Mouse (Mus musculus) cerebellum, postnatal 36 days (tissue): ENCODE data around the gene Pgap3.
"Not testable (repeated sequence)": the region's sequence is repeated elsewhere in the genome, so short reads cannot be mapped to it uniquely, and the experiment has no call there.

Source experiments
- DNase-seq, 2 experiments: peaks; one replicate each; pipeline ENCODE4 v3.0.0; 2021 to 2022; ENCODE audit warnings: mixed read lengths in 2 of 2

Gene Pgap3

DNA sequence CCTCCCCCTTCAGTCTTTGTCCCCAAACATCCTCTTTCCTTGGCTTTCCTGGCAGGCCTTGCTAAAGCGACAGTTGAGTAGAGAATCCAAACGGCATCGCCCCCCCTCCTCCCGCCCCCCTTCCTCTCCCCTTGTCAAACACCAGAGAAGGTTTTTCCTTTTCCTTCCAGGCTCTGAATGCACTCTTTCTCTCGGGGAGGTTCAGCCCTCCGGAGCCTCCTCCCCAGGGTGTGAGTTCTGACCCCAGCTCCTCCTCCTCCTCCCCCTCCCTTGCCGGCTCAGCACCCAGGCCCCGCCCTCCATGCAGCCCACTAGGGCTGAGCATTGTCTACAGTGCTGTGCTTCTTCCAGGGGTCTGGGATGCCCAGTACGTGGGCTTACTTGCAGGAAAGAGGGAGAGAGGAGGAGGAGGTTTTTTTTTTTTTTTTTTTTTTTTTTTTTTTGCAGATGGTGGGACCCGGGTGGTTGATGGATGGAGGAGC lies 9.1 kb upstream of the Pgap3 start:
- DNase-seq = no peak

DNA sequence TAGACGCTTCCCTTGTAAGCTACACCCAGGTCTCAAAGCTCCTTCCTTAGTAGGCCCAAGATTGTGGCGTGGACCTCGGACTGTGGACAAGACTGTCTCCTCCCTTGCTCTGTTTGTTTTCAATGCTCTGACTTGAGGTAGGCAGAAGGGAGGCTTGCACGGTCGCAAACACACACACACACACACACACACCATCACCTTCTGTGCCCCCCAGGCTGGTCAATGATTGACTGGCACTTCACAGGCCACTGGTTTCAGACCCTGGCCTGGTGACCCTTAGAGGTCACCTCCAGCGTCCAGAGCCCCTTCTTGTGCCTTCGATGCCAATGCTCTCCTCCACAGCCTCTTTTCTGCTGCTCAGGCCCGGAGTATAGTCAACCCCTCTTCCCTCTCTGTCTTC lies 8.6 kb upstream of the Pgap3 start:
- no peak for DNase-seq

DNA sequence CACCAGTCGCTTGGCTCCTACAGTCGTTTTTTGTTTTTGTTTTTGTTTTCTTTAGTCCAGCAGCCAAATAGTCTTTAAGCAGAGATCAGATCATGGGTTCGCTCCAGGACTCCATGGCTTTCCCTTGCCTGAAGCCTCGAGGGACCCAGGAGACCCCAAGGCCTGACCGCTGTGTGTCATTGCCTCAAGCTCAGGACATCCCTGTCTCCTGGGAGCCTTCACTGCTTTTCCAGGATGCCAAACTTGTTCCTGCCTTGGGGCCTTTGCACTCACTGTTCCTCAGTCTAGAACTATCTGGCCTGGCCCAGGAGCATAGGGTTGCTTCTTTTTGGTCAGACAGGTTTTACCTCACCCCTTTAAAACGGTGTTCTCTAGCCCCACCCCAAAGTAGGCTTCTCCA lies 6.3 kb upstream of the Pgap3 start:
- DNase-seq = no peak

DNA sequence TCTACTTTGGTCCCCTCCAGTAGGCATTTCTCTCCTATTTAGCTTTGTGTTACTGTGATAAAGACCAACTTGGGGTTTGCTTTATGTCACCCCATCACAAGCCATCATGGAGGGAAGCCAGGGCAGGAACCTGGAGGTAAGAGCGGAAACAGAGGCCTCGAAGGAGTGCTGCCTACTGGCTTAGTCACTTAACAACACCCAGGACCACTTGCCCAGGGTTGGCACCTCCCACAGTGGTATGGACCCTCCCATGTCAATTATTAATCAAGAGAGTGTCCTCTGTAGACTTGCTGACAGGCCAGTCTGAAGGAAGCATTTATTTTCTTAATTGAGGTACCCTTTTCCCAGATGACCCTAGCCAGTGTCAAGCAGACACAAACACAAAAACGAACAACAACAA lies 526 bp upstream of the Pgap3 start:
- DNase-seq = no peak

DNA sequence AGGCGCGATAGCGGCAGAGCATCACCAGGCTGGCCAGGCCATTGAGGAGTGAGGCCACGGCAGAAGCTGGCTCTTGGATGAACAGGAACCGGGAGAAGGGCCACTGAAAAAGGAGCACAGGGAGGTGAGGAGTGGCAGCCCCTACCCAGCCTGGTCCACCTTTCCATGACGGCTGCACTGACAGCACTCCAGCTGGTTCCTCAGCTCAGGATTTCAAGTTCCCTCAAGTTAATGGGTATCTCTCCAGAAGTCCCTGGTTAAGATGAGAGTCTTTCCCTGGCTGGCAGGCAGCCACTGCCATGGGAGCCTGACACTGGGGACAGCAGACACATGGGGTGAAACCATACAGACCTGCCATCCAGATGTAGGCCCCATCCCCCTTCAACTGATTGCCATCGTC lies 2.3 kb downstream of the Pgap3 start:
- DNase-seq = no peak

DNA sequence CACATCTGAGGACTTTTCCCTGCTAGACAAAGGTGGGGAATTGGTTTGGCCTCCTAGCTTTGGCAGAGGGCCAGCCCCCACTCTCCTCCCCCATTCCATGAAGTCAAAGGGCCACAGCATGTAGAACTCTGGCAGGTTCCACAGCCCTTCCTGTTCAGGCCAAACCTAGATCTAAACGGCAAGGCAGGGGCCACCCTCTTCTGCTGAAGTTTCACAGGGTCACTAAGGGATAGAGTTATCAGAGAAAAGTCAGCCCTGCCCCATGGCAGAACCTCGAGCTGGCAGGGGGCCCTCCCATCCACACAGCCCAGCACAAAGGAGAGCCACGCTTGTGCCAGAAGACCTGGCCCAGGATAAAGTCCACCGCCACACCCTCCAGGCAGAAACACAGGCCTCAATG lies 5.2 kb downstream of the Pgap3 start:
- no peak for DNase-seq

DNA sequence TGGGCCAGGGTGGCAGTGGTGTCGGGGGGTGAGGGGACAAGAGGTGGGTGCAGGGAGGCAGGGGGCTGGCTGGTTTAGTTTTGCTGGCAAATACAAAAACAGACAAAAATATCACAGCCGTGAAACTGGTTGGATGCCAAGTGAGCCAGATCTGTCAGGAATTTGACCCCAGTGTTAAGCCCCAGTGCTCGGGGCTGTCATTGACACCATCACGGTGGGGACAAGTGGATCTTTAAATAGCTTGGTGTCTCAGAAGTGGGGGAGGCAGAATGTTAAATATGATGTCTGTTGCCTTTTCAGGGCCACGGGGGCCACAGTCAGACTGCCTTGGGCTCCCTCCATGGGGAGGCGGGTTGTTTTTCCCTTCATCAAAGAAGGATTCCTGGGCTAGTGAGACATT lies 6.0 kb downstream of the Pgap3 start:
- no peak for DNase-seq

DNA sequence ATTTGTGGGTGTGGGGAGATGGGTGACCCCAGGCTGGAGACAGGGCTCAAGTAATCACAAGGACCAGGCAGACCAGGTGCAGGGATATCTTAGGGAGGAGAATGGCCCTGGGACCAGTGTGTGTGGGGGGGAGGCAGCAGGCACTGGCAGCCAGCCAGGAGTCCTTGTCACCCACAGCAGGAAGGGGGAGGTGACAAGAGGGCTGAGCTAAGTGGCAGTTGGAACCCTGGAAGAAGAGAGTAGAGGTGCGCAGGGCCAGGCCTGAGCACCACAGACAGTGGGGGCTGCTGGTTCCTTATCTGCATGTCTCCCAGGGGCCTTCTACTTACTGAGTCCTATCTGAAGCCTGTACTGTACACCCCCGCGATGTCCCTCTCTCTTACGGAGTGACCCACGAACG lies 7.0 kb downstream of the Pgap3 start:
- DNase-seq = no peak

DNA sequence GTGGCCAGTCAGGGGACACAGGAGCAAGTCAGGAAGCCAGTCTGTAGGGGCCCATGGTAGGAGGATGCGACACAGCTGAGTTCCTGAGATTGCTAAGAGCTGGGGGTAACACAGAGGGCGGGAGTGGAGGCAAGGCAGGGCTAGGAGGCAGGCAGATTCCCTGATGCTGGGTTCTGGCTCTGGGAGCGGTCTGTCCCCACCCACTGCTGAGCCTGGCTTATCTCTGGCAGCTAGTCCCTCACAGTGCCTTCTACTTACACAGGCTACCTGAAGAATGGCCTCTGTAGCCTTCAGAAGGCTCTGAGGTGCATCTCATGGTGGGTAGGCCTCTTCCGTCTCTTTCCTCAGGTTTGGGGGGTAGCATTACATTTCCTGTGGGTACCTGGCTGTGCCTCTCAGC lies 7.6 kb downstream of the Pgap3 start:
- DNase-seq = no peak

DNA sequence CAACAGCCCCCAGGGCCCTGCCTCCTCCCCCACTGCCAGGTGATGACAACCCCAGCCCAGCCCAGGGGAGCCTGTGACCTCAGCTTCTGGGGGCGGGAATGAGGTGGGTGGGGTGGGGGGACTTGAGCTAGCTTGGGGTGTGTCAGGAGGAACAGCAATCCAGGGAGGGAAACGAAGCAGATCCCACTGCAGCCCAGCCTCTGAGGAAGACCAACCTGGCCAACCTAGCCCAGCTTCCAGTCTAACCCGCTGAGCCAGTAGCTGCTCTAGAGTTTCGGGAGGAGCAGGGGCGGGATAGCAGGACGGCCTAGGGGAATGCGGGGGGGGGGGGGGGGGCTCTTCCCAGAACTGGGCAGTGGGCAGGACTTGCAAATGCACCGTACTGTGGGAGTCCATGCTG lies 8.3 kb downstream of the Pgap3 start:
- no peak for DNase-seq

DNA sequence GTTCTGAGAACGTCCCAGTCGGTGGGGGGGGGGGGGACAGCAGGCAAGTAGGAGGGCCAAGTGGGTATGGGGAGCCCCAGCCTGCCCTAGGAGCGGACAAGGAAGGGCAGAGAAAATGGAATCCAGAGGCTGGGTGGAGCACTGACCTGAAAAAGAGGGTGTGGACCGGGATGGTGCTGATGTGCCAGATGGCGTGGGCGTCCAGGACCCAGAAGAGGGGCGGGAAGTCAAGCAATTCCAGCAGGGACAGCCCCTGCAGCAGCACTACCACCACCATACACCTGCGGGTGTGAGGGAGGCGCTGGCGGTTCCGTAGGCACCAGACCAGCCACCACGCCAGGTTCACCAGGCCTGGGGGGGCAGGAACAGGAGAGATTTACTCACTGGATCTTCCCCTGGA lies 10.1 kb downstream of the Pgap3 start:
- no peak for DNase-seq

DNA sequence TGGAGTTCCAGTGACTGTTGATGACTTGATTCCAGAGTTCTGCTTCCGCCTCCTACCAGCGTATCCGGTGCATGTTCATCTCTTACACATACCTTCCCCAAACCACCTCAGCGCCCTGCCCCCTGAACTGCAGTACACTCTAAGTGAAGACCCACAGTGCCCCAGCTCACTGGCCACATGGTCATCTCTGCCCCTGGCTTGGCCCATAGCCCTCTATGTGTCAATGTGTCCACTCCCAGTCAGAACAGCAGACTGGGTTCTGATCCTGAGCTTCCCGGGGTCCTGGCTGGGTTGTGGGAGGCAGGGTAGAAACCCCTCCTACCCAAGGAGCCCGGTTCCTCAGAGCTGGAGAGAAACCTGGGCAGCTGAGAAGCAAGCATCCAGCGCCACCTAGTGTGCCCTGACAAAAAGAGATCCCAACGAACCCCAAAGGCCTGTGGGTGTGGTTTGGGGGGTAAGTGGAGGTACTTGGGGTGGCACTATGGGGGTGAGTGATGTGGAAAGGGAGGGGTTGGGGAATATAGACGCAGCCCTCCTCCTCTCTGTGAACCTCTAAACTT lies 11.0 kb downstream of the Pgap3 start:
- peak; percentile 60 to 66 for DNase-seq

DNA sequence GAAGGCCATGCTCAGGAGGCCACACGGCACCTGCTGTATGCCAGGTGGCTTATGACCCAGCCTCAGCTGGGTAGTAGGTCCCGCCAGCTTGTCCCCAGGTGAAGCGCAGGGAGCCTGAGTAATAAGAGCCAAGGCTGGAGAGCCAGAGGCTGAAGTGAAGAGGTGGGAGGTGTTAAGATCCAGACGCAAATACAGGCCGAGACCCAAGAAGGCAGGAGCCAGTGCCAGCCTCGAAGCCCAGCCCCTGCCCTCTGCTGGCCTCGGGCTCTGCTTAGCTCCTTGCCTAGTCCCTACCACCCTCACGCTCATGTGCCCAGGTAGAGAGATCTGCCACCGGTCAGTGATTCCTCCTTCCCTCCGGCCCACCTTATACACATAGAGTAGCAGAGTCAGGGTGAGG lies 12.0 kb downstream of the Pgap3 start:
- no peak for DNase-seq

DNA sequence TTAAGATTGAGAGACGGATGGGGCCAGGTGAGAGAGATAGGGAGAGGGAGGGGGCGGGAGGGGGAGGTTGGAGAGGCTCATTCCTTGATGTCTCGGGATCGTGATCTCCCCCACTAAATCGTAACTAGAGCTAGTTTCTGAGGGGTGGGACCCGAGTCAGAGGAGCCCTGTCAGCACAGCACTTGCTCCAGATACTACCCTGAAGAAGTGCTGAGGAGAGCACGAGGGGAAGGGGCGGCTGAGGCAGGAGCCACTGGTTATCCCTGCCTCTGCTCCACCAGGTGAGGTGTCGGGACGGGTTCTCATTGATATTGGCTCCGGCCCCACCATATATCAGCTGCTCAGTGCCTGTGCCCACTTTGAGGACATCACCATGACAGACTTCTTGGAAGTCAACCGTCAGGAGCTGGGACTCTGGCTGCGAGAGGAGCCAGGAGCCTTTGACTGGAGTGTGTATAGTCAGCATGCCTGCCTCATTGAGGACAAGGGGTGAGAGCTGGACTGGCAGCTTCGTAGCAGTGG lies 13.2 kb downstream of the Pgap3 start:
- no peak for DNase-seq

DNA sequence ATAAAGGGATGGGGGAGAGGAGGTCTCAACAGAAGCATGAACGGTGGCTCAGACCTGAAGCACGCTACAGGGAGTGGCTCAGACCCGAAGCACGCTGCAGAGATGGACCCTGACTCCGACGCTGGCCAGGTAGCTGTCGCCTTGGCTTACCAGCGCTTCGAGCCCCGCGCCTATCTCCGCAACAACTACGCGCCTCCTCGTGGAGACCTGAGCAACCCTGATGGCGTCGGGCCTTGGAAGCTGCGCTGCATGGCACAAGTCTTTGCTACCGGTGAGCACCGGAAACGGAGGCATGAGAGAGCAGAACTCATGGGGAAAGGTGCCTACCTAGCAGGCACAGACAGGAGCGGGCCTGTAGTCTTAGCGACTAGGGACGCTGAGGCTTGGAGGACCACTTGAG lies 13.7 kb downstream of the Pgap3 start:
- DNase-seq = no peak

DNA sequence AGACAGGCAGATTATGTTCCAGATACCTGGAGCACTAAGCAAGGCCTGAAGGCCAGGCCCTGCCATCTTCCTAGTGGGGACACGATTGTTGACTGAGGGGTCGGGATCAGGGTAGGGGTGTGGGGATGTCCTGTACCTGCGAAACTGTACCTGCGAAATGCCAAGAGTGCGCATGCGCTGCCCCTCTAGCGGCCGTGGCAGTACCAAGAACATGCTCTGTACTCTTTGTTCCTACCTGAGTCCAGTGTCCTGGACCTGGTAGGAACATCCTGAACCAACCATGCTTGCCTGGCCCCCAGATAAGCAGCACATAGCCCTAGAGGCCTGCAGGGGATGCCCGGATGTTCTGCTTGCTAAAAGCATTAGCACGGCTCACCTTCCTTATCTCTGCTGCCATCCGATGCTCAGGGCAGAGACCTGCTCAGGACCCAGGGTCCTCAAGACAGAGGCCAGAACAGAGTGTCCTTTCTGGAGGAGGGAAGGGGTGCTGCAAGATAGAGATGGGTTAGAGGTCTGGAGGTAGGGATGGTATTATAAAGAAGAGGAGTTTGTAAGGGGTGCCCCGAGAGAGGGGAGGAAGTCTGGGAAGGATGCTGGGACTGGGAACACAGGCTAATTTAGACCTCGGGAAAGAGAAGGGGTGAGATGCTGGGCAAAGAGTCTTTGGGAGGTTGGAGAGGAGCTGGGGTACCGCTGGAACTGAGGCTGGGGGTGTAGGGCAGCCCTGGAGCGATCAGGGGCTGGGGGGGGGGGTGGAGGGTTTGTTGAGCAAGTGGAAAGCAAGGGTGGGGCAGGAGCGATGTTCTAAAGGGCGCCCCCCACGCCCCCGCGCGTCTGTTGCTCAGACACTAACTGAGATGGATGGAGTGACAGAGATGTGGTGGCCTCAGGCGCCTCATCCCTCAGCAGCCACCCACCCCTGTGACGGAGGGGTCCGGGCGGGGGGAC lies 14.4 kb downstream of the Pgap3 start, which contains the start of gene Pnmt:
Gene Pnmt (plus strand): TSS at position 813 of the 948 bp plus-strand sequence.
- DNase-seq = no peak

DNA sequence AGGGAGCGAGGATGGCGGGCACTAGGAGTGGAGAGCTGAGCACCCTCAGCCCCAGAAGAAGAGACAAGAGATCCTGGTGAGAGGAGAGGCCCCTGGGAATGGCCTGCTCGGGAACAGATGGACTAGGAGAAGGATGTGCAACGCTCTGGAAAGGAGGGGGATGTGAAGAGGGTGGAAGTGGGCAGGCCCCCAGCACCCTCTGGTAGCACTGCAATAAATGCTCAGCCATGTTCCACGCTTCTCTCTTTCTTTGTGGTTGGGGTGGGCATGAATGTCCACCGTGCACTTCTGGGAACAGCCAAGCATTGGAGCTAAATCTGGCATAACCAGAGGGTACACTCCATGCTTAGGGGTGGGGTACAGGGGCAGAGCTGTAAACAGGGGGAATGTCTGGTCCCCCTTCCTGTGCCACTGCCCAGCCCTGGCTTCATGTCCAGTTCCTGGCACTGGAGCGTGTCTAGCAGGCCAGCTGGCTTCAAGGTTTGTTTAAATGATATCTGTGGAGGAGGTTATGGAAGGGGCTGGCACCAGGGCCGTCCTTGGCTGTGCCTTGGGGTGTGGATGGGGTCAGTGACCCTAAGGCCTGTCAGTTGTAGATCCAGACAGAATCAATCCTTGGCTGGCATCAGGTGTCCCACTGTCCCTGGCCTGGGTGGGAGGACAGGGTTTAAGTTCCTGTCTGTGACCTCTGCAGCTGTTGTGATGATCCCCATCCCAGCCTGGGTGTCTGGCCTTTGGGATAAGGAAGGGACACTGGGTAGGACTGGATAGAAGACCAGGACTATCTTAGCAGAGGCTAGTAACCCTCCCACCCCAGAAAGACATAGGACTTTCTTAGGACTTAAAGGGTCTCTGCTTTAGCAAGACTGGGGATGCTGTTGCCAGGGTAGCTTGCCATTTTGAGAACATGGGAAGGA lies 15.3 kb downstream of the Pgap3 start:
- no peak for DNase-seq

DNA sequence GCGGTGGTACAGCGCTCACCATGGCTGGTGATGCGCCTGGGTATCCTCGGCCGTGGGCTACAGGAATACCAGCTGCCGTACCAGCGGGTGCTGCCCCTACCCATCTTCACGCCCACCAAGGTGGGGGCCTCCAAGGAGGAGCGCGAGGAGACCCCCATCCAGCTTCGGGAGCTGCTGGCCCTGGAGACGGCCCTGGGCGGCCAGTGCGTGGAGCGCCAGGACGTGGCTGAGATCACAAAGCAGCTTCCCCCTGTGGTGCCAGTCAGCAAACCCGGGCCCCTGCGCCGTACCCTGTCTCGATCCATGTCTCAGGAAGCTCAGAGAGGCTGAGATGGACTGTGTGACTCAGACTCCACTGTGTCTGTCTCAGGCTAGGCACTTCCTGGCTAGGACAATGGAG lies 16.1 kb downstream of the Pgap3 start:
- no peak for DNase-seq

DNA sequence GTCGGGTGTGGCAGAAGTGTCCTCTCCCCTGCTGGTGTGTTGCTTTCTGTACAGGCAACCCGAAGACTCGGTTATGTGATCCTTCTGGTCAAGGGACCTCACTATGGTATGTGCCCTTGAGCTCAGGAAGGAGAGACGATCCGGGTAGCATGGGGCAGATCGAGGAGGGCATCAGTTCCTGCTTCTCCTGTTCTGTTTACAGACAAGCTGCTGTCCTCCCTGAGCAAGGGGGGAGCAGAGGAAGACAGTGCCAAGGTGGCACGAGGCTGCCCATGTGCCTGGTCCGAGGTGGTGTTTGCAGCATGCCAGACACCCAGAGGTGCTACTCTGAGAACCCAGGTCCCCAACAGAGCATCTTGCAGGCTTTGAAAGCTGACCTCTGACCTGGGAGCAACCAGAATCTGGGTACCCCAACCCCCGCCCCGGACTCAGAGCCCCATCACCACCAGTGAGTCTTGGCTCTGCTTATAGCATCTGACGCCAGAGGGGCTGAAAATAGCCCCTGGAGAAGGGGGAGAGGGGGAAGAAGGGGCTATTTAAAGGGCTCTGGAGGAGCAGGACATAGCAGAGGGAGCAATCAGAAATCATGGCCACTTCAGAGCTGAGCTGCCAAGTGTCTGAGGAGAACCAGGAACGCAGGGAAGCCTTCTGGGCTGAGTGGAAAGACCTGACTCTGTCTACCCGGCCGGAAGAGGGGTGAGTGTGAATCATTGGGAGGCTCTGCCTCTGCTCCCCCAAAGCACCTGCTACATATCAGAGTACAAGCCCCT lies 16.8 kb downstream of the Pgap3 start, which contains the start of gene Tcap:
Gene Tcap (plus strand): TSS at position 551 of the 770 bp plus-strand sequence.
- DNase-seq = peak; percentile 49 to 56

DNA sequence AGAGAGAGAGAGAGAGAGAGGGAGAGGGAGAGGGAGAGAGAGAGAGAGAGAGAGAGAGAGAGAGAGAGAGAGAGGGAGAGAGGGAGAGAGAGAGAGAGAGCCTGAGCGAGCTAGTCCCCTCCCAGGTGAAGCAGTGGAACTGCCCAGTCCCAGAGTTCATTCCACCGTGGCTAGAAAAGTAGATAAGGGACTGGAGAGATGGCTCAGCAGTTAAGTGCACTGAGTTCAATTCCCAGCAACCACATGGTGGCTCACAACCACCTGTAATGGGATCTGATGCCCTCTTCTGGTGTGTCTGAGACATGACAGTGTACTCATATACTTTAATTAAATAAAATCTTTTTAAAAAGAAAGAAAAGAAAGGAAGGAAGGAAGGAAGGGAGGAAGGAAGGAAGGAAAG lies 17.9 kb downstream of the Pgap3 start:
- DNase-seq = not testable (repeated sequence)

DNA sequence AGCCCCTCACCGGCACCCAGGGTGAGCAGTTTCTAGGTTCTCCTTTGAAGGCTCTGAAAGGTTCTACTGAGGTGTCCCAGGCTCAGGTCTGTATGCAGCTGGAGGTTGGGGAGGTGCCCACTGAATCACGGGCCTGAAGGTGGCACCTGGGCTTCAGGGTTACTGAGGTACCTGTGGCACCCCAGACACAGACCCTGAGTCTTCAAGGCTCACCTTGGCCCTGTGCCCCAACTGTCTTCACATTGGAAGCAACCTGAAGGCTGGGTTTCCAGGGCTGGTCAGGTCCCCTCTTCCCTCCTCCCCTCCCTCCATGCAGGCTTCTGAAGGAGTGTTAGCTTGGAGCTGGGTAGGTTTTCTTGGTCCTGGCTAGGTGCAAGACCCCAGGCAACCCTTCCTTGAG lies 18.6 kb downstream of the Pgap3 start:
- DNase-seq = no peak

DNA sequence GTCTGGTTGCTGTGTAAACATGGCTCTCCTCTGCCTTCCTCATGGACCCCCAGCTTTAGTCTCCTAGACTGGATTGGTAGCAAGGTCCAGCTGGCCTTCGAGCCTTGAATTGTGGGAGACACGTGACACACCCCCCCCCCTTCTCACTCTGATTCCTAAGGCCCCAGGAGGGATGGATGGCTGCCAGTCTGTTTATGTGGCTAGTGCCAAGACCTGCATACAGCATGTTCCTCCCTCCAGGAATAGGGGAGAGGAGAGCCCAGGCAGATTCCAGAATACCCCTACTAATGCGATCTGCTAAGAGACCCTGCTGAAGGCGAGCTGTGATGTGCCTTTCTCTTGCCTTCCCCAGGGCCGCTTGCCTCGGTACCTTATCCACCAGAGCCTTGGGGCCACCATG lies 20.2 kb downstream of the Pgap3 start:
- peak; percentile 69 to 71 for DNase-seq
